Mouse (Mus musculus): ENCODE results near the gene Itgbl1. TPM values are rescaled to one million over a fixed set of nuclear protein-coding genes. Genes with fewer than 3 reads are reported as not detected.

The Itgbl1 gene
- polyA plus RNA-seq, 1 experiment from 2014 or later = 0.07 TPM

Other genes with a start within 250 kb of the Itgbl1 start
- 0.05 and 0.11 TPM in 2 replicates for gene Nalcn, start 32.8 kb upstream of the Itgbl1 start, polyA plus RNA-seq (2014; fragmentation: Nextera tagmentation; extraction: Ambion mirVana)